Comparison of ENCODE assay signal across 8 mouse cellular contexts in genomic region chr16:44172297-44173154, GRCm38 (mm10). TPM values are rescaled to one million over a fixed set of nuclear protein-coding genes. Genes with fewer than 3 reads are reported as not detected.
A peak's percentile ranks its signal among the peaks of the same experiment; 100 is the strongest.
DNase-seq lines count a peak whose midpoint lies in the region; ATAC-seq lines count a peak whose summit lies in the region.

No protein-coding gene starts in this region.

- peak; percentile 90 for ATAC-seq in megakaryocyte progenitor cell, adult 5-6 weeks (replicated peaks; ENCODE audit: poor library complexity)

- DNase-seq in adipocyte (ENCODE audit: low spot score) = peak; percentile 98
- DNase-seq in embryo, embryonic 10 days (ENCODE audit: low spot score) = peak; percentile 97
- peak; percentile 96 for DNase-seq in gastrocnemius, postnatal 10 days
- peak; percentile 98 for DNase-seq in induced T-regulatory cell, adult 2 months (ENCODE audit: low read depth)
- DNase-seq in left cerebral cortex, adult 9 months (ENCODE audit: low spot score in 2 of 2) = peak; percentile 97 to 99
- peak; percentile 98 for DNase-seq in right cerebral cortex, postnatal 14 days
- peak; percentile 95 to 99 for DNase-seq in urinary bladder, postnatal 36 days (ENCODE audit: low spot score in 2 of 2)

RNA-seq across cellular contexts. Expression of gene Usf3, which starts 0.5 kb away (rescaled TPM):
- 10 to 100 TPM; 35.8 to 40.6 TPM for total RNA-seq in gastrocnemius, postnatal 10 days (2021)
- total RNA-seq in megakaryocyte progenitor cell, adult 5-6 weeks (2015) = 26.5 and 30.7 TPM in 2 replicates
- total RNA-seq in megakaryocyte progenitor cell, adult 5-6 weeks (2017) = 9.4 and 10.0 TPM in 2 replicates

RNA-seq across cellular contexts. Expression of gene Naa50, which starts 32.9 kb away (rescaled TPM):
- total RNA-seq in gastrocnemius, postnatal 10 days (2021) = 100 to 1,000 TPM; 231 to 242 TPM
- total RNA-seq in megakaryocyte progenitor cell, adult 5-6 weeks (2015) = 164 and 170 TPM in 2 replicates
- total RNA-seq in megakaryocyte progenitor cell, adult 5-6 weeks (2017) = 112 and 129 TPM in 2 replicates

RNA-seq across cellular contexts. Expression of gene Atp6v1a, which starts 33.0 kb away (rescaled TPM):
- total RNA-seq in gastrocnemius, postnatal 10 days (2021) = 10 to 100 TPM; 40.0 to 45.3 TPM
- total RNA-seq in megakaryocyte progenitor cell, adult 5-6 weeks (2015) = 49.5 and 51.9 TPM in 2 replicates
- total RNA-seq in megakaryocyte progenitor cell, adult 5-6 weeks (2017) = 81.0 and 83.3 TPM in 2 replicates

Comparison
In these comparisons a context has a peak if more than half of its experiments do, and no peak if none do; other contexts are left out.
1. Peak in every context shown above with its lines: DNase-seq and ATAC-seq.